Mouse (Mus musculus) adrenal gland, postnatal 4 days (tissue): ENCODE data around the gene Zfp932. TPM values are rescaled to one million over a fixed set of nuclear protein-coding genes. Genes with fewer than 3 reads are reported as not detected.
"Not testable (repeated sequence)": the region's sequence is repeated elsewhere in the genome, so short reads cannot be mapped to it uniquely, and the experiment has no call there.

Source experiments
- DNase-seq, 2 experiments: peaks; one replicate each; pipeline ENCODE4 v3.0.0; 2021 to 2022; ENCODE audit warnings: low spot score in 2 of 2, mixed read lengths in 2 of 2
- long read RNA-seq, 2 experiments: library from polyadenylated mRNA; stranded (forward); transcript quantifications; one replicate each; pipeline ENCODE4 v2.0.0; 2021
- total RNA-seq, 2 experiments: library from RNA; stranded (reverse); gene quantifications; 2 replicates each; pipeline ENCODE4 v1.2.3; 2021

Zfp932 gene
- total RNA-seq = 10 to 100 TPM; 33.3 to 33.5 TPM
- long read RNA-seq, experiment 1, partial matches to known transcripts = 0 of 3 reads
- long read RNA-seq, experiment 1, other reads (novel, unspliced or antisense) = 1 of 3 reads
- long read RNA-seq, experiment 2, partial matches to known transcripts = 0 of 13 reads
- long read RNA-seq, experiment 2, other reads (novel, unspliced or antisense) = 4 of 13 reads

DNA sequence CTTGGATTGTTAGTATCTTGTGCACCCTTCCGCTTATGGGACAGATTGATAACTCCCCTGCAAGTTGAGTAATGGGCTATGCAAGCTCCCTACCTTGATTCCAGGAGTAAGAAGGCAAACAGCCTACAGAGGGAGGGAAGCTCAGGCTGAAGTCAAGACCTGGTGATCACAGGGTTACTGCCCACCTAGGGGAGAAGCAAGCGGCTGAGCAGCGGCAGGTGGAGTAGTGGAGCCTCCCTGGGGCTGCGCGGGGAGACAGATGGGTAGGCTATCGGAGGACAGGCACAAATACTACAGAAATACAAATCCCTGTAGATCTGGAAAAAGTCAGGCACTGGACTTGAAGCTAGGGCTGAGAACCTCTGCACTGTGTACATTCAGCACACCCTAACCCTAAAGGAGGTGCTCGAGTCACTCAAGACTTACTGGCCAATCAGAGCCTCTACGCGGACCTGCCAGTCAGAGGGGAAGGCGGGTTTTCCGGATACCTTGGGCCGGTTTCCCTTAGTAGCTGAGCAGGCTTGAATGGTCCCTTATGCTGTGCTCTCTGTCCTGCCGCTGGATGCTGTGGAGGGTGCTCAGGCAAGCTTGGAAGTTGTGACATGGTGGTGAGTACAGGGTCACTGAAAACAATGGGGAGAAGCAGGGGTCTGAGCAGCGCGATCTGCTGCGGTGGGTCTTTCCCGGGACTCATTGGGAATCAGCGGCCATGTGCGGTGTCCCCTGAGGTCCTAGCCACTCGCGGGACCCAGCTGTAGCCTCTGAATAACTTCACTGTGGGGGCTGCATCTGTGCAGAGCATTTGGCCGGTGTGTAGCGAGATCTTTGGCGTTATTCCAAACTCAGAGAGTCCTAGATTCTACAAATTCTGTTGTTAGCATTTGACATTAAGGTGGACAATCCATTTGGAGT is at the start of gene Zfp932:
Gene Zfp932 (plus strand): TSS at position 496 of the 912 bp plus-strand sequence.
- peak; percentile 42 to 68 for DNase-seq

DNA sequence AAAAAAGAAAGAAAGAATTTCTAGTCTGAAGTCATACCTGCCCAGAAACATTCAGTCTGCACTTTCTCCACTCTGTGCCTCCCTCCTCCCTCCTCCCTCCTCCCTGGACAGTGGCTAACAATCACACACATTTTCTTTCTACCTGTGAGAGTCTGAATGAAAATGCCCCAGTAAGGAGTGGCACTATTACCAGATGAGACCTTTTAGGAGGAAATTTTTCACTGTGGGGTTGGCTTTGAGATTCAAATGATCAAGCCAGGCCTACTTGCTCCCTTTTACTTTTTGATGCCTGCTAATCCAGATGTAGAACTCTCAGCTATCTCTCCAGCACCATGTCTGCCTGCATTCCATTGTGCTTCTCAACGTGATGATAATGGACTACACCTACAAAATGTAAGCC is 46.0 kb upstream of the Zfp932 start:
- no peak for DNase-seq

DNA sequence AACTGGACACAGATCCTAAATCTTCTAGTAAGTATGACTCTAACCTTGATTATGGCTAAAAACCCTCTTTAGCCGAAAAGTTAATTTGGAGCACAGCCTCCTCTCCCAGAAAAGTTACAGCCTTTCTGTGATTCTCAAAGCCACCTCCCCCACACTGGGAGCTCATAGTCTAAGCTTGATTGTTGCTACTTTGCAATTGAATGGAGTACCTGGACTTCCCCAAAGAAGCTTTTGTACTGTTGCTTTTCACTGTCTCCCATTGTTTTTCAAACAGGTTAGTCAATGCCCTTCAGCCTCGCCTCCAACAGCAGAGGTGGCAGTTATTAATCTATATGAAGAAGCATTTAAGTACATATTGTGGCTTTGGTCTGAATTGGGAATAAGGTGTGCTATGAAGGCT is 15.6 kb upstream of the Zfp932 start:
- DNase-seq = not testable (repeated sequence)

DNA sequence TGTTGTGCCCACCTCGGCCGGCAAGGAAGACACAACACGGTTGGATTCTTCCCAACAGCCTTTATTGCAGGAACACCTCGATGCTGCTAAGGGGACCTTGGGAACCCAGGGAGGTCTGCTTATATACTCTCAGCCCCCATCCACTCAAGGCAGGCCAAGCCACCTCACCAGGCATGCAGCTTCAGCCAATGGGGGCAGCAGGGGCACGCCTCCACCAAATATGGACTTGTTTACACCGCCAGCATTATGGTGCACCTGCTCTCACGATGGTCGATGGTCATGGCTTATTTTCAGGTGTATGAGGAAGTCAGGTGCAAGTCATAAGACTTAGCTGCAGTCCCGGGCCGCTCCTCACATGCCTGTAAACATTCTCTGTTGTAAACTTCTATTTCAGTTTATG is 860 bp upstream of the Zfp932 start:
- peak in 1 of 2 experiments; percentile 3 for DNase-seq

DNA sequence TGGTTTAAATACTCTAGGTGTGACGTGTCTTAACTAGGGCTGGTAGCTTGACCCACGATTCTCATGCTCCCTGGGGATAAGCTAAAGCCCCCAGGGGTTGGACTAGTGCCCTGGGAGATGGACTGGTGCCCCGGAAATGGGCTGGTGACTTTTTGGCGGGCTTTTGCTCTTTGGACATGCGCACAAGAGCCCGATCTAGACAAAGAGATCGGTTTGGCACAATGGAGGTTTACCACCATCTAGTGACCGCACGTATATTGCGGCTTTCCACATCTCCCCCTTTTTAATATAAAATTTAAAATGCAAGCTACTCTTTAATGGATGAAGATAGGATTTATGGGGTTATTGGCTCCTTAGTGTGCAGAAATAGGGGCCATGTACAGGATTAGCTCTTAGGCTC is 19.5 kb downstream of the Zfp932 start:
- not testable (repeated sequence) for DNase-seq

DNA sequence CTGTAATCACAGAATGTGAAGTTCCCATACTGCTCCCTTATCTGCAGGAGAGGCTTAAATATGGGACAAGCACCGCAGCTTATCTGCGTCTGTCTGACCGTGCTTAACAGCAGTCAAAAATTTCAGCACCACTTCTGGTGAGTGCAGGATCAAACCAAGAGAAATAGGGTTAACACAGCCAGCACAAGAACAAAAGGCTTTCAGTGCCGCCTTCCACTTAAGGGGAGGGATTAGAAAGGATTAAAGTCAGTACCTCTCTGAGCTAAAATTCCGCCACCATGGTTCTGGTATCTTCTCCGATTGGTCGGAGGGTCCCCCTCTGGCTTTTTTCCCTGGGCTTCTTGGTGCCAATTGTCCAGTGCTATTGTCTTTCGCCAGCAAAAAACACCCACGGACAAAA is 27.0 kb downstream of the Zfp932 start:
- DNase-seq = no peak

DNA sequence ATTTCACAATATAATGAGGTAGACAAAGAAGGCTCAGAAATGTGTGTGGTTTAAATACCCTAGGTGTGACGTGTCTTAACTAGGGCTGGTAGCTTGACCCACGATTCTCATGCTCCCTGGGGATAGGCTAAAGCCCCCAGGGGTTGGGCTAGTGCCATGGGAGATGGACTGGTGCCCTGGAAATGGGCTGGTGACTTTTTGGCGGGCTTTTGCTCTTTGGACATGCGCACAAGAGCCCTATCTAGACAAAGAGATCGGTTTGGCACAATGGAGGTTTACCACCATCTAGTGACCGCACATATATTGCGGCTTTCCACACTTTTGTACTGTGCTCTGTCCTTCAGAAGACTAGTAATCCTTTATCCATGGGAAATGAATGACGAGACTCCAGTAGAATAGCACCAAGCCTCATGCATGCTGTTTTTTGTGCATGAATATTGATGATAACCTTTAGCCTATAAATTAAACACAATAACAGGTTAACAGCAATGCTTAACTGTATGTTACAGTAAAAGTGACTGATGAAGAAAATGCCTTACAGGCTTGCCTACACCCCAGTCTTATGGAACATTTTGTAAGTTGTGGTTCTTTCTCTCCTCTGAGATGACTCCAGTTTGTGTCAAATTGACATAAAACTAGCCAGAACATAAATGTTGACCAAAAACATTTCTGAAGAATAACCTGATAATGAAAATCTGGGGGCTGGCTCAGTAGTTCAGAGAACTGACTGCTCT is 27.5 kb downstream of the Zfp932 start:
- DNase-seq = not testable (repeated sequence)

DNA sequence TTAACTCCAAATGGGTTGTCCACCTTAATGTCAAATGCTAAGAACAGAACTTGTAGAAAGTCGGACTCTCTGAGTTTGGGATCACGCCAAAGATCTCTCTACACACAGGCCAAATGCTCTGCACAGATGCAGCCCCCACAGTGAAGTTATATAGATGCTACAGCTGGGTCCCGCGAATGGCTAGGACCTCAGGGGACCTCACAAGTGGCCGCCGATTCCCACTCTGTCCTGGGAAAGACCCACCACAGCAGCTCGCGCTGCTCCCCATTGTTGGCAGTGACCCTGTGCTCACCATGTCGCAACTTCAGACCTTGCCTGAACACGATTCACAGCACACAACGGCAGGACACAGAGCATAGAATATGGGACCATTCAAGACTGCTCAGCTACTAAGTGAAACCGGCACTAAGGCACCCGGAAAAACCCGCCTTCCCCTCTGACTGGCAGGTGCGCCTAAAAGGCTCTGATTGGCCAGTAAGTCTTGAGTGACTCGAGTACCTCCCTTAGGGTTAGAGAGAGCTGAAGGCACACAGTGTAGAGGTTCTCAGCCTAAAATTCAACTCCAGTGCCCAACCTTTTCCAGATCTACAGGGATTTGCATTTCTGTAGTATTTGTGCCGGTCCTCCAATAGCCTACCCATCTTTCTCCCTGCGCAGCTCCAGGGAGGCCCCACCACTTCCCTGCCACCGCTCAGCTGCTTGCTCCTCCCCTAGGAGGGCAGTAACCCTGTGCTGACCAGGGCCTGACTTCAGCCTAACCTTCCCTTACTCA is 61.5 kb downstream of the Zfp932 start:
- peak; percentile 33 to 68 for DNase-seq

Other genes starting within 250 kb of the Zfp932 start
- gene 4930522L14Rik, start 244.6 kb upstream of the Zfp932 start, total RNA-seq = 10 to 100 TPM; 15.1 TPM
- 10 to 100 TPM; 14.1 to 14.4 TPM for gene Gm15446, start 73.1 kb upstream of the Zfp932 start, total RNA-seq
- 10 to 100 TPM; 11.4 to 15.8 TPM for gene Gm17655, start 76.0 kb downstream of the Zfp932 start, total RNA-seq
- gene Gm35315, start 97.9 kb downstream of the Zfp932 start, total RNA-seq = under 1 TPM; 0.65 to 0.87 TPM
- under 1 TPM; 0.20 to 0.25 TPM for gene Plcxd1, start 103.4 kb downstream of the Zfp932 start, total RNA-seq
- gene Gtpbp6, start 111.7 kb downstream of the Zfp932 start, total RNA-seq = 10 to 100 TPM; 58.3 to 59.9 TPM
- gene Zfp605, start 113.6 kb downstream of the Zfp932 start, total RNA-seq = 1 to 10 TPM; 7.6 to 8.2 TPM
- 10 to 100 TPM; 48.3 to 54.5 TPM for gene Chfr, start 139.3 kb downstream of the Zfp932 start, total RNA-seq
- 10 to 100 TPM; 39.9 to 43.6 TPM for gene Golga3, start 180.2 kb downstream of the Zfp932 start, total RNA-seq
- gene Ankle2, start 234.5 kb downstream of the Zfp932 start, total RNA-seq = 10 to 100 TPM; 47.2 to 48.3 TPM